Mouse (Mus musculus): ENCODE results near the gene Ranbp9. TPM values are rescaled to one million over a fixed set of nuclear protein-coding genes. Genes with fewer than 3 reads are reported as not detected.
A peak's percentile ranks its signal among the peaks of the same experiment; 100 is the strongest.

Gene Ranbp9
- total RNA-seq, 2 experiments from 2014 or later: 48.6 to 51.2 TPM

DNA sequence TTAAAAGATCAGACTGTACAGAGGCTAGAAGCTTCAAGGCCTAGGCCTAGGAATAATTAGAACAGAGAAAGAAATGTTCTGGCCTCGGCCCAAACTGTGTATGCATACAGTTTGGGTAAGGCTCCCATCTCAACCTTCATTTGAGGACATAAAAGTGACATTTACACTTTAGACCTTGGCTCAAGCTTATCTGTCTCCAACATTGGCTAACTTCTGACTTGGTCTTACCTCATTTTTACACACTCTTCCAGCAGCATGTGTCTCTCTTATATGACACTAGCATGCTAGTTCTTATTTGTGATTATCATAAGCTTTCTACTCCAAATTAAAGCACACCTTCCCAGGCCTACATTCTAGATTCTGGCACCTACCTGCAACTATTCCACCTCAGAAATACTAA lies 11.5 kb downstream of the Ranbp9 start:
- no peak for DNase-seq
- Histone ChIP-seq H3K27ac (no peak overlapping the region), H3K4me3 (no peak overlapping the region)
- no peak for TF ChIP-seq CTCF (IDR thresholded peaks at IDR 0.05)
- intact Hi-C loops (cut with DNase I): no loop called here

GRCm38 (mm10) chr13:43464605-43465004 lies 16.5 kb downstream of the Ranbp9 start:
- DNase-seq: no peak
- no peak overlapping the region for H3K27ac ChIP-seq
- H3K4me3 ChIP-seq: no peak overlapping the region
- intact Hi-C loops (cut with DNase I): no loop called here
- no peak for TF ChIP-seq CTCF (IDR thresholded peaks at IDR 0.05)

- H3K4me3 ChIP-seq: no peak overlapping the region
- DNase-seq: no peak
- H3K27ac ChIP-seq: no peak overlapping the region
- TF ChIP-seq CTCF (IDR thresholded peaks at IDR 0.05): no peak
- intact Hi-C loops (cut with DNase I): no loop called here
Observed at GRCm38 (mm10) chr13:43457161-43457560, 23.9 kb downstream of the Ranbp9 start.

- DNase-seq: no peak
- Histone ChIP-seq H3K4me3 (no peak overlapping the region), H3K27ac (no peak overlapping the region)
- intact Hi-C loops (cut with DNase I): no loop called here
- no peak for TF ChIP-seq CTCF (IDR thresholded peaks at IDR 0.05)
Observed at GRCm38 (mm10) chr13:43454431-43454830, 26.7 kb downstream of the Ranbp9 start.

GRCm38 (mm10) chr13:43452843-43453605 lies 28.1 kb downstream of the Ranbp9 start:
- intact Hi-C loops (cut with DNase I): no loop called here
- H3K27ac ChIP-seq: 0 out of 2 replicates have a peak overlapping the region, but pooled peaks have one; percentile 16
- no peak for TF ChIP-seq CTCF (IDR thresholded peaks at IDR 0.05)
- no peak for DNase-seq
- H3K4me3 ChIP-seq: no peak overlapping the region

DNA sequence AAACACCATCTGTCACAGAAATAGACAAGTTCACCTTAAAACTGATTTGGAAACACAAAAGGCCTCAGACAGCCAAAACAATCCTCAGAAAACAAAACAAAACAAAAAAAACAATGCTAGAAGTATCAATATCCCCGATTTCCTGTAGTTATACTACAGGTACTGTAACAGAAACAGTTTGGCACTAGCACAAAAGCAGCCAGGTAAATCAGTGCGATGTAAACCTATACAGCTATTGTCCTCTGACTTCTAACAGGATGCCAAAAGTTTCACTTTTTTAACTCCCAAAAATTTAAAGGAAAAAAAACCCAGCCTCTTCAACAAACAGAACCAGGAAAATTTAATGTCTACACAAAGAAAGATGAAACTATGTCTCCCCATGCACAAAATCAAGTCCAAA lies 28.9 kb downstream of the Ranbp9 start:
- intact Hi-C loops (cut with DNase I): no loop called here
- H3K4me3 ChIP-seq: no peak overlapping the region
- no peak for TF ChIP-seq CTCF (IDR thresholded peaks at IDR 0.05)
- DNase-seq: no peak
- H3K27ac ChIP-seq: no peak overlapping the region

GRCm38 (mm10) chr13:43450686-43451085 lies 30.4 kb downstream of the Ranbp9 start:
- Histone ChIP-seq H3K4me3 (no peak overlapping the region), H3K27ac (no peak overlapping the region)
- TF ChIP-seq CTCF (IDR thresholded peaks at IDR 0.05): no peak
- intact Hi-C loops (cut with DNase I): no loop called here
- no peak for DNase-seq

DNA sequence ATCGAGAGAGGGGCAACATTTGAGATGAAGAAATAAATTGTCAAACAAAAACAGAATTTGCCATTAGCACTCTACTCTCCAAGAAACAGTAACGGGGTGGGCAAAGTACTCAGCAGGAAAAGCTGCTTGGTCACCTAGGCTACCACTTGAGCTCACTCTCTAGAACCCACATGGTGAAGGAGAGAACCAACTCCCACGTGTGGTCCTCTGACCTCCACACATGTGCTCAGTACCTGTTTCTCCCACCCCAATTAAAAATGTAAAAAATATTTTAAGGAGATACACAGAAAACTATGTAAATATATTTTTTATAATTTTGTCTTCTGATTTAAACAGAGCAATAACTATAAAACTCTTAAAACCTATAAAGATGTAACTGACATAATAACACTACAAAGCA lies 33.4 kb downstream of the Ranbp9 start:
- no peak for TF ChIP-seq CTCF (IDR thresholded peaks at IDR 0.05)
- intact Hi-C loops (cut with DNase I): no loop called here
- DNase-seq: no peak
- H3K27ac ChIP-seq: no peak overlapping the region
- no peak overlapping the region for H3K4me3 ChIP-seq

- Histone ChIP-seq H3K27ac (no peak overlapping the region), H3K4me3 (no peak overlapping the region)
- no peak for TF ChIP-seq CTCF (IDR thresholded peaks at IDR 0.05)
- intact Hi-C loops (cut with DNase I): no loop called here
- DNase-seq: no peak
Observed at GRCm38 (mm10) chr13:43445754-43446153, 35.3 kb downstream of the Ranbp9 start.

GRCm38 (mm10) chr13:43444717-43445116 lies 36.4 kb downstream of the Ranbp9 start:
- no peak for TF ChIP-seq CTCF (IDR thresholded peaks at IDR 0.05)
- intact Hi-C loops (cut with DNase I): no loop called here
- Histone ChIP-seq H3K4me3 (no peak overlapping the region), H3K27ac (no peak overlapping the region)
- no peak for DNase-seq

DNA sequence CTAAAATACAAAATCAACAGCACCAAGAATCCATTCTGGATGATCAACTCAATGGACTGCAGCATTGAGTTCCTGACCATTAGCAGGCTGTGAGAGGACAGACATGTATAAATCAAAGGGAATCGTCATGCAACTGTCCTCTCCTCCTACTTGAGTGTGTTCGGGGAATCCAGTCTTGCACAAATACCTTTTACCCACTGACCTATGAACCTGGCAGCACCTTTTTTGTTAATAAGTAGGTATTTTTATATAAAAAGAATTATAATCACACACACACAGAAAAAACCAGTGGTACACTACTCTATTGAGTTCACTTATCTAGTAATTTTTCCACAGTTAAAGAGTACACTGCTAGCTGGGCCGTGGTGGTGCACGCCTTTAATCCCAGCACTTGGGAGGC lies 37.4 kb downstream of the Ranbp9 start:
- TF ChIP-seq CTCF (IDR thresholded peaks at IDR 0.05): no peak
- intact Hi-C loops (cut with DNase I): no loop called here
- no peak overlapping the region for H3K4me3 ChIP-seq
- H3K27ac ChIP-seq: no peak overlapping the region
- no peak for DNase-seq

DNA sequence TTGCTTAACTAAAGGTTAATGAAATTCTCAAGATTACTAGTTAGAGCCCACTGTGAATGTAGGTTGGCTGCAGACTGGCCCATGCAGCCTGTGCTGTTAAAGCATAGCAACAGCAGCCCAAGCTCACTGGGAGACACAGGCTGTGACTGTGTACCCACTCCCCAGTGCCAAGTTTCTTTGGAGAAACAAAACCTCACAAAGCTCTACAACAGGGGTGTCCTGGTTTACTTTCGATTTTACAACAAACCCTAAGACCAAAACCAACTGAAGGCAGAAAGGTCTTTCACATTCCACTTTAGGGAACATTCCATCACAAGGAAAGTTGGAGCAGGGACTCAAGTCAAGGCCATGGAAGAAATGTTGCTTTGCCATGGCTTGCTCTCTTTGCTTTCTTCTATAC lies 38.5 kb downstream of the Ranbp9 start:
- no peak for TF ChIP-seq CTCF (IDR thresholded peaks at IDR 0.05)
- no peak overlapping the region for H3K27ac ChIP-seq
- intact Hi-C loops (cut with DNase I): no loop called here

GRCm38 (mm10) chr13:43440376-43440775 lies 40.7 kb downstream of the Ranbp9 start:
- intact Hi-C loops (cut with DNase I): no loop called here
- no peak for TF ChIP-seq CTCF (IDR thresholded peaks at IDR 0.05)
- no peak overlapping the region for H3K27ac ChIP-seq
- no peak overlapping the region for H3K4me3 ChIP-seq
- no peak for DNase-seq

More for the DNA sequence above, 38.5 kb downstream of the Ranbp9 start:
- no peak overlapping the region for H3K4me3 ChIP-seq
- DNase-seq: no peak

GRCm38 (mm10) chr13:43433395-43433794 lies 47.7 kb downstream of the Ranbp9 start:
- H3K27ac ChIP-seq: no peak overlapping the region
- no peak for DNase-seq
- intact Hi-C loops (cut with DNase I): no loop called here
- H3K4me3 ChIP-seq: no peak overlapping the region
- TF ChIP-seq CTCF (IDR thresholded peaks at IDR 0.05): no peak

Data from gastrocnemius, adult 2 months (tissue).